Mouse (Mus musculus) gastrocnemius, postnatal 10 days (tissue): ENCODE measurements at regions not wholly inside any gene's neighbourhood (a gene's known extent, or its start where the extent isn't known, plus 50 kb on each side); places are given as distances from the start of the nearest gene placed in this dataset.
"Not testable (repeated sequence)": the region's sequence is repeated elsewhere in the genome, so short reads cannot be mapped to it uniquely, and the experiment has no call there.

Experiments
- DNase-seq: peaks from one replicate; pipeline ENCODE4 v3.0.0; 2021; ENCODE audit warnings: mixed read lengths

DNA sequence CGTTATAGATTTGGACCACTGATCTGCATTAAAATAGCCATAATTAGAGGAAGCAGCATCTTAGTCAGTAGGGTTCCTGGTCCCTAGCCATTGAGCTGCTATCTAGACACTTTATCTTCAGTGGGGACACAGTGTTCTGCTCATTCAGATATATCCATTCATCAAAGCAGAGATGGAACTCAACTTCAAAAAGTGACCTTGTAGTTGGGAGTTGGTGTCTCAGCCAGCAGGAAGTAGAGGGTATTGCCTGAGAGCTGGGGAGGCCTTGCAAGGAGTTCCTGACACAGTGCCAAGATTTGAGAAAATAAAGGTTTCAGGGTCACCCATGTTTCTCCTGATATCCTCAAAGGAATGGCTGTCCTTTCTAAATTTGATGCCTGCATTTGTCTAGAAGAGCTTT lies 304.7 kb upstream of the Shh start:
- DNase-seq: no peak

DNA sequence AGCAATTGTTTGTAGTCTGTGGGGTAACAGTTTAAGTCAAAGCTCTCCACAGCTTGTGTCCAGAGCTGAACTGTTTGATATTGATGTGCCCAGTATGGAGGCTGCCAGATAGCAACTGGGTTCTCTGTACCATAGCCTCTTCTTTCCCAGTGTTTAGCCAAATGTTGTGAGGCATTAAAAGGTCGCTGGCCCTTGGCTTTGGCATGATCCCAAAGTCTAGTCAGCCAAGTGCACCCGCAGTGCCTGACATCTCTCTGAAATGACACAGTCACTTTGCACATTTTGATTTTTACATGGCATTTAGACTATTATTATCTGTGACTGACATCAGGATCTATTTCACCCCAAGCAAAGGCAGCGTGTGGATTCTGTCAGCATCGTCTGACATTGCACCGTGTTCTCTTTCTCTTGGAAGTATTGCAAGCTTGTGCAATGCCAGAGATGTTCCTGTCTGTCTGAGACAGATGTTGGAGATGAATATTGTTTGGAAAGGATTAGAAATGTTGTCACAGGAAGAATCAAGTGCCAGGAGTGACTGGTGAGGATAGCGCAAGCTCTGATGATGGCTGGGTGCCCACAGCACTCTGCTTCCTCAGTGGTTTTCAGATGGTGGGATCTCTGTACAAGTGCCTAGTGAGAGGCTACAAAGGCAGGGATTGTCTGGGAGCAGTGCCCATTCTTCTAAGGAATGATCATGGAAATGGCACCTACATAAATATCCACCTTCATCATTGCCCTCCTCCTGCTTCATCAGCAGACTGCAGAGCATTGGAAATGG lies 289.3 kb upstream of the Shh start:
- no peak for DNase-seq

DNA sequence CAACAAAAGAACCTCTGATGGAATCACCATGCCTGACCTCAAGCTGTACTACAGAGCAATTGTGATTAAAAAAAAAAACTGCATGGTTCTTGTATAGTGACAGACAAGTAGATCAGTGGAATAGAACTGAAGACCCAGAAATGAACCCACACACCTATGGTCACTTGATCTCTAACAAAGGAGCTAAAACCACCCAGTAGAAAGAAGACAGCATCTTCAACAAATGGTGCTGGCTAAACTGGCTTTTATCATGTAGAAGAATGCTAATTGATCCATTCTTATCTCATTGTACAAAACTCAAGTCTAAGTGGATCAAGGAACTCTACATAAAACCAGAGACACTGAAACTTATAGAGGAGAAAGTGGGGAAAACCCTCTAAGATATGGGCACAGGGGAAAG lies 284.8 kb upstream of the Shh start:
- not testable (repeated sequence) for DNase-seq

DNA sequence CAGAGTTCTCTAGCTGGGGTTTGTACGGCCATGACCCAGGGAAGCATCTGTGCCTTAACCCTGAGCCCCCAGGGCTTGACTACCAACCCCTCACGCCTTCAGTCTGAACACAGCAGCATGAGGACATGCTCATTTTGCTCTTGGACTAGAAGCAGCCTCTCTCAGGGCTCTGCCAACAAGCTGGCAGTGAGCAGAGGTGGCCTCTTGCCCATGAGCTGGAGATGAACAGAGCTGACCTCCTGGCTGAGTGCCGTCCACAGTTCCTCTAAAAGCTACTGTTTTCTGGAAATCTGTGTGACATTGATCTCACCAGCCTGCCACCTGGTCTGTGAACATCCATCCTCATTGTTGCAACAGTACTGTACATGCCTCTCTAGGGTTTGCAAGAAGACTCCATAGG lies 267.7 kb upstream of the Shh start:
- DNase-seq: peak; percentile 13

DNA sequence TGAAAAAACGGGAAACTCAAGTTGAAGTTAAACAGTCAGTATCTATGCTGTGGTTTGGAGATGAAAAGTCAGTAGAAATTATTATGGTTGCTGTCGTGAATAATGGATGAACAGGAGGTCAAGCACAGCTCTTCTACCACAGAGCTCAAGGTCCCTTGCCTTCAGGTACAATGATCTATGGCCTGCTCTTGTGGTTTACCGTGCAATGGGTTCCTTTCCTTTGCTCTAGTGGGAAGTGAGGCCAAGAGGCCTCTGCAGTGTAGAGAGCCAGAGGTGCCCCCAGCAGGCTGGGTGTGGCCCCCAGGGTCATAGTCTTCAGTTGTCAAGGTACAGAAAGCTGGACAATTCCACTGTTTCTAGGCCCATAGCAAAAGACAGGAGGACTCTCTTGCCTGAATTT lies 255.0 kb upstream of the Shh start:
- DNase-seq: no peak

DNA sequence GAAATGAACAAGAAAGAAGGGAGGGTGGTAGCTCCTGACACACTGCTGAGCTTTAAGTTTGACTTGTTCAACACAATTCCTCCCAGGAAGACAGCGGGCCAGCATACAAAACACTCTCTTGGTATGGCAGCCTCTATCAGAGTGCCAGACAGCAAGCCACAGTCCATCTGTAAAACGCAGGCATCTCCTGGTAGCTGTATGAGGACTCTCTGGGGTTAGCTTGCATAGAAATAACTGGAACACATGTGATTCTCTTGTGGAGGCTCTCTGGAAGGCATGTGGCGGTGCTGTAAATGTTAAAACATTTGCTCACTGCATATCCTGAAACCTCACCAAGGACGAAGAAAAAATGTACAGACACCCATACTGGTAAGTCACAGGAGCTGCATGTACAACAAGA lies 247.9 kb upstream of the Shh start:
- DNase-seq: no peak

DNA sequence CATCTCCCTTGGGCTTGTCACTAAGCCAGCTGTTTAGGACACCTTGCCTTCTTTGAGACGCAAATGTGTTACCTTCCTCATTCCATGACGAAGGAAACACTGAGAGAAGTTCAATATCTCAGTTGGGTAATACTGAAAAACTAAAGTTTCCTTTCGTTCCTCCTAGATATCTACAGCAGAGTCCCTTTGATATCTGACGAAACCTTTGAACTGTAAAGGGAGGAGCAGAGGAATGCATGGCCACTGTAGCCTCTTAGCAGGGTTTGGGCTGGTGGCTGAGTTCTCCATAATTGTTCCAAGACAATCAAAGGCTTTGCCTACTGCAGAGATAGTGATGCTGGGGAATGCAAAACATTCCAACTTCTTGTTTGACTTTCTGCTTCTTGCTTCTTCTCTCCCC lies 243.5 kb upstream of the Shh start:
- no peak for DNase-seq

DNA sequence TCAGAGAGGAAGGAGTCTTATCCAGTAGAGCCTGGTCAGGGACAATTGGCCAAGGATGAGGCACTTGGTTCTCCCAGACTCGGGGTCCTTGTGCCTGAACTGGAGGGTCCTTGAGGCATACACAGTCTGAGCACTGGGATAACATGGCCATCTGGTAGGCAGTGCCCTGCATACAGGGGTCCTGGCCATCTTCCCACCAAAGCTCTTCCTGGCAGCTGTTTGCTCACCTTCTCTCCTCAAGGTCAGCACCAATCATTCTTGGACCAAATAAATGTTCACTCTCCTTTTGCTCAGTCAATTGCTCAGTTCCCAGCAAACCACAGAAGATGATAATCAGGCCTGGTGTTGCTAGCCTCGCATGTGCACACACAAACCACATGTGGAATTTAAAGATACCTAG lies 242.6 kb upstream of the Shh start:
- no peak for DNase-seq

DNA sequence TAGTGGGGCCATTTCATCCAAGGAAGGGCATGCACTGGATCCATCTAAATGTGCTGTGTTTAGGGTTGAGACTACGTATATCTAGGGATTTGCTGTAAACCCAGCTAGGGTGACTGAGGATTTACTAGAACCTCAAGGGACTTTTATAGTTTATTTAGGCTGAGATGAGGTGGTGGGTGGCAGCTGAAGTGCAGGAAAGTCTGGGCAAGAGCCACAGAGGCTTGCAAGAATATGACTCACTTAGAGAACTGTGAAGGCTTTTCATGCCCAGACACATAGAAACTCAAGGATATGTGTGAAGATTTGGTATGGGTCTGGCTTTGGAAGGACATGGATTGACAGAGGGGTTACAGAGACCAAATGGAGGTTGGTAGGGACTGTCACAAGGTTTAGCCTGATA lies 237.3 kb upstream of the Shh start:
- DNase-seq: no peak

DNA sequence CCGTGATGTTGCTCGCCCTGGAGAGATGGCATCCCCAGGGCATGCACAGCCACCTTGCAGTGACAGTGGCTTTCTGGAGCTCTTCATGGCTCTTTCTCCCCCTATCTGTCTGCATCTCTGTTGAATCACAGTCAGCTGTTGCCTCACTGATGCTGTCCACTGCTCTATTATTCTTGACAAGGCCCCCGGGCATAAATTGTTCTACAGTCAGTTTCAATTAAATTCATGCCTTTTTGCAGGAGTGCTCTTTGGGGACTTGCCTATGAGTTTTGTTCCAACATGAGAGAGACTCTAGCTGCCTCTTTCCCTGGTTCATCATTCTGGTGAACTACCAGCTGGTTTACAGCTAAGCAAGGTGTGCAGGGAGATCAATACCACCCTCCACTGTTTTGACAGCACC lies 229.9 kb upstream of the Shh start:
- DNase-seq: no peak

DNA sequence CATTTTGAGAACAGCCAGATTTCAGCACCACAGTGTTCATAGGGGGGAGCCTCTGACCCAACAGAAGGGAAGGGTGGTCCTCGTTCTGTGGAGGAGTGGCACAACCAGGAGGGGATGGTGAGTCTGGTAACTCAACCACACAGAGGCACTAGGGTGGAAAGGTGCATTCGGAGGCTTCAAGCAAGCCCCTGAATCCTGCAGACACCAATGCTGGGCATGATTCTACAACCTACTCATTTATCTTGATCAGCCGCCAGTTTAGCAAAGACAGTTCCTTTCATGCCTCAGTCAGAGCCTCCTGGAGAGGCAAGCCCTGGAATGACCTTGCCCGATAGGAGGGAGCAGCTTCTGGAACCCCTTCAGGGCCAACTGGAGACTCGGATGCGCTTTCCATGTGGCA lies 223.1 kb upstream of the Shh start:
- DNase-seq: no peak

DNA sequence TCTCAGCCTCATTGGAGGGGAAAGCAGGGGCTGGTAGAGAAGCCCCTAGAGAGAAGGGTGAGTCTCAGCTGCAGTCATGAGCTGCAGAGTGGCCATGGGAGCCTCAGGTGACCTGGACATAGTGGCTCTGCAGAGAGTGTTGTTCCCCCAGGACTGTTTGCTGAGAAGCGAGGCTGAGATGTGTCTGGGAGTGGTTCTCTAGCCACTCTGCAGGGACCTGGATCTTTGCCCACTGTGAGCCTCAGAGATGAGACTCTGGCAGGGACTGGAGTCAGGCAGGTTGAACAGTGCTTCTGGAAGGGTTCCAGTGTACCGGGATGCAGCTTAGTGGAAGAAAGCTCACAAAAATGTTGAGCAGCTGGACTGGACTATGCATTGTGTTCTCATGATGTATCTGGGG lies 222.6 kb upstream of the Shh start:
- DNase-seq: no peak

DNA sequence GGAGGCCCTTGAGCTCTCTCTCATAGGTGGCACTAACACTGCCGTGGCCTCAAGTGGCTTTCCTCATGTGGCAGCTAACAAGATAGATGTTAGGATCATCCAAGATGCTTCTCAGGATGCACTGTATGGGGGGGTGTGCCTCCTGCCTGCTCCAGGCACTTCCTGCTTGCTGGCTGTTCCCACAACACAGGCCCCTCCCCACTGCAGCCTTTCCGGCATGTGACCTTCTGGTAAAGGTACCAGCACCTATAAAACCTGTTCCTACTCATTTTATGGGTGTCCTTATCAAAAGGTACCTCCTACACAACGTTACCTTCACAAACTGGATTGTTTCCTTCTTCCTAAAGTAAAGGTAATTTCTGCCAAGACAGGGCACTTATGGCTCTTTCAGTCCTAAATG lies 222.1 kb upstream of the Shh start:
- no peak for DNase-seq

DNA sequence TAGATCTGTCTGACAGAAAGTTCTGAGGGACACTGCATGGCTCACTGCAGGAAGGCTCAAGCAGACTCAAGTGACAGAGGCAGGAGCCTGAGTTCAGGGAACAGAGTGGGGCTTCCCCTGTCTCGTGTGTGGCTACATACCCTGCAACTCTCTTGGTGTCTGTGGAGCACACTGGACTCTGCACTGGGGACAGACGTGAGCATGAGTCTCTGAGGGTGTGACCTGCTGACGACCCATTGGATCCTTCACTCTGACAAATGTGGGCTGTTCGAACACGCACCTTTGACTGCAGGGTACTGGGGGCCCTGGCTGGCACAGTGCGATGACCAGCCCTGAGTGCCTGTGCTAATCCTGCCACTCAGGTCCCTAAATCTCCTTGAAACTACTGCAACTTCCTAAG lies 215.8 kb upstream of the Shh start:
- DNase-seq: no peak

DNA sequence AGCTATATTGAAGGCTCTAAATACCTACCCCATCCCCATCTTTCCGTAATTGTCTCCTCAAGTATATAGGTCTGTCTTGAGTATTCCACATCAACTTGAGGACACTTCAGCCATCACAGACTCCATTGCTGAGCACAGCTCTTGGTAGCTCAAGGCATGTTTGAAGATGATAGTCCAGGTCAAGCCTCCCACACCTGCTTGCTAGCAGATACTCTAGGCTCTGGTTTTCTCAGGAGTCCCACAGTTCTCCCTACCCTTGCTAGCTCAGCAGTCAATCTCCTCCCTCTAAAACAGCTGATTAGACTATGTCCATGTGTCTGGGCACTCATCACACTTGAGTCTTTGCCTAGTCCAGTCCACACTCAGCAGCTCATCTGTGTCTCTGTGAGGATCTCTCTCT lies 213.3 kb upstream of the Shh start:
- no peak for DNase-seq

DNA sequence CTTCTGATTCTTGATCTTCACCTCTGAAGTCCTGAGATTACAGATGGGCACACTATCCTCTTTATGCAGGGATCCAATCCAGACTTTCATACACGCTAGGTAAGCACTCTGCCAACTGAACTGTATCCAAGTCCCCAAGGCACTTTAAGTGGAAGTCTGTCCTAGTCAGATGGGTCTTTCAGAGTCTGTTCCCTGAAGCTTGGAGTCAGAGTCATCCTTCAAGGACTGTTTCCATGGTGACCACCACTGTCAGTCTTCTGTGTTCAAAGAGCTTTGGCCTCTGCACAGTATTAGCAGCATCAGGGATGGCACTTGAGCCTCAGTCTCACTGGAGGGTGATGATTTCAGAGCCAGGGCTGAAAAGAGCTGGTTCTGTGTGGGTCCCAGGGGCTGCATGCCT lies 212.7 kb upstream of the Shh start:
- no peak for DNase-seq

DNA sequence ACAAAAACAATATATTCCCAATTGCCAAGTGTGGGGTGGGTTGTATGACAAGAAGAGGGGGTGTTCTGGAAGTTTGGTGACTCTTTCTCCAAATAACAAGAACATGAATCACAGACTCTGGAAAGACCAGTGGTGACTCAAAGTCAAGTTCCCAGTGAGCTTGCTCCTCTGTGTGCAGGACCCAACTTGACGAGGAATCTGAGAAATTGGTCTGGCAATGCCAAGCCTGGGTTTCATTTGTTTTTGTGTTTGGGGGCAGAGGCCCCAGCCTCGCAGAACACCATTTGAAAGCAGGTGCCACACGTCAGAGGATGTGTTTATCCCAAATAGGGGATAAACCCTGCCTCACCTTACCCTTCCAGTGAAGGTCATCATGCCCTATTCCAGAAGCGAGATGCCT lies 163.1 kb upstream of the Shh start:
- no peak for DNase-seq

DNA sequence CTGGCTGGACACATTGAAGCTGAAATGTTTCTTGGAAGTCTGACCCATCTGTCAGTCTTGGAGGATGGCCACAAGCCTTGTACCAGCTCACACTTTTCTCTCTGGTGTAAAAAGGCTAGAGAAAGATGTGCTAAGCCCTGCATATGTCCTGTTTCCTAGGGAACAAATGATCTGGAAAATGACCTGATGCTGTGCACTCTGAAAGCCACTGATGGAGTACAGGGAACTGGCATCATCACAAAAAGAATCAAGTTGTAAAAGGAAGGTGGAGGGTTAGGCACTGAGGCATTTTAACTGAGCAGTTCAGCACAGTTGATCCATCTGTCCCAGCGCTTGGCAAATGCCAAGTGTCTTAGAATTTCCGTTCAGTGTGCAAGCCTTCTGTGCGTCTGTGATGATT lies 144.8 kb upstream of the Shh start:
- no peak for DNase-seq

DNA sequence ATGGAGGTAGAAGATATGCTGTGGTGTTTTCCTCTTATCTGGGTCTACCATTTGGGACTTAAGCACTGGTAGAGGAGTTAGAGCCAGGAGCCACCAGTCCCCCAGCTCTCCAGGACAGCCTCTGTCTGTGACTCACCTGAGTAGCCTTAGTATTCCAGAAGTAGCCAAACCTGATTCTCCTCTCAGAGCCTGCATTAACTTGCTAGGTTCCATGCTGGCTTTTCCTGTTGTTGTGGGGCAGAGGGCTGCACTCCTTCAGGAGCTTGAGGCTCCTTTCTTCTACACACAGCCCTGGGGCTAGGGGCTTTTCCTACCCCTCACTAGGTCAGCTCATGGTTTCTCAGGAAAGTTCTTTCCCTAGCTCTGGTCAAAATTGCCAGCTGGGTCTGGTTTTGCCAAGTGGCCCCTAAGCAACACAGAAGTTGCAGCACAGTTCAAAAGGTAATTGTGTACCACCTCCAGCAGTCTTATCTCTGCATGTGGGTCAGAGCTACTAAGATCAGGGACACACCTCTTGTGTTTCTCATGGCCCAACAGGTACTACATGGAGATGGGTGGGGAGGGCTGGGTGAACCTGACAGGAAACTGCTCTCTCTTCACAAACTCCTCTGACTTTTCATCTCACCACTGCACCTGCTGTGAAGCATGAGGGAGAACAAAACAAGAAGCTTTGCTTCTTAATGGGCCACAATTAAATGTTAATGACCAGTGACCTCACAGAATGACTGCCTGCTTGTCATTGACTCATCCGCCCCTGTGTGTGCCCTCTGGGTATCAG lies 129.7 kb upstream of the Shh start:
- DNase-seq: no peak

DNA sequence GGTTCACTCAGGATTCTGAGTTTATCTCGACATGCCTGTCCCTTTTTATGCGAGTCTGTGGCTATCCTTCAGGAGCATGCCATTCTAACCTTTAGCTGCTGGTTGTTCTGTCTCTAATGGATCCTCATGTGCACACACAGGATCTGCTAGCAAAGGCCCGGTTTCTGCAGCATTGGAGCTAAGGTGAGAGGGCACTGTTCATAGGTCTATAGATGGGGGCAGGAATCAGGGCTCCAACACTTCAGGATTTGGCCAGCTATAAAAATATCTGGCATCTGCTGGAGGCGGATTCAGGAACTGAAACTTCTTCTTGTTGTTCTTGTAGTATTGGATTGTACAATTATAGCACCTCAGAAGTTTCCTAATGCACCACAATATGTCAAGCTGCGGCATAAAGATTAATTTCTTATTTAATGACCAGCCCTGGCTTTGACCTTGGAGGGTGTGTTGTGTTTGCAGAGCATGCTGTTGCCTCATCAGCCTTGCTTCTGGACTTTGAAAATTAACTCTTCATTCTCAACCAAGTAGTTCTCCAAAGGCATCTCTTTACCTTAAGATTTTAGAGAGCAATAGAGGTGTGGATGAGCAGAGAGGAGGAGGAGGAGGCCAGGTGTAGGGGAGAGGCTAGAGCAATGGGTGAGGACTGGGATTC lies 104.4 kb upstream of the Shh start:
- no peak for DNase-seq

DNA sequence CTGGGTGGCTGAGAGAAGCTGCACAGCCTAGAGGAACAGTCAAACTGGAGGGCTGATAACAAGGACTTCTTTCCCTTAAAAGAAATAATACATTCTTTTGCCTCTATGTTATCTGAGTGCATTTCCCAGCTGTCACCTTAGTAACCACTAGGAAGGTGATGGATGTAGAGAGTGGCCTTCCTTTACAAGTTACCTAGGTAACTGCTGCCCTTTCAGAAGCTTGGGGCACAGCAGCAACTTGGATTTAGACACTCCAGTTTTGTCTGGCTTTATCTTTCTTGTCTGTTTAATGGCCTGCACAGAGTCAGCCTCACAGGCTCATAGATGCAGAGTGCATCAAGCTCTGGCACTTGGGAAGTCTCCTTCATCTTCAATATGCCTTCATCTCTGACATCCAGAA lies 101.4 kb upstream of the Shh start:
- DNase-seq: no peak

DNA sequence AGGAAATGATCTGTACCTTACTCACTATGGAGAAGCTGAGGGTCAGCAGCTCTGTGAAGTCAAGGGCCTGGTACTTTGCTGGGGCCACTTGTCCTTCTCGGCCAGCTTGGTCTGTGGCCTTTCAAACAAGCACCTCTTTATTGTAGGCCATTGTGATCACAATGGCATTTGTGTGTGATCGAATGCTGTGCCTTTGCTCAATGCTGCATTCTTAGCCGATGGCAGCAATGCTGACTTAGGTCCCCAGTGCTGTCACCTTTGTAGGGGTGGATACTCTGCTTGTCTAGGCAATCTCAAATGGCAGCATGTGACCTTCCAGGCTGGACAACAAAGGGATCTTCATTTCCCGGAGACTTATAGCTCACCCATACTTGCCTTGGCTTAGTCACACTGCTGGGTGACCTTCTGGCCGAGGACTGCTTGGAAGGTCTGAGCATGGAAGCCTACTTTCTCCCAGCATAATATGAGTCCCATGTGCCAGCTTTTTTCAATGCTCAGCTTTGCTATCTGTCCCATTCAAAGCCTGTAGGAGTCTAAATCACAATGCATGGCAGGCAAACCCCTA lies 100.4 kb upstream of the Shh start:
- no peak for DNase-seq

DNA sequence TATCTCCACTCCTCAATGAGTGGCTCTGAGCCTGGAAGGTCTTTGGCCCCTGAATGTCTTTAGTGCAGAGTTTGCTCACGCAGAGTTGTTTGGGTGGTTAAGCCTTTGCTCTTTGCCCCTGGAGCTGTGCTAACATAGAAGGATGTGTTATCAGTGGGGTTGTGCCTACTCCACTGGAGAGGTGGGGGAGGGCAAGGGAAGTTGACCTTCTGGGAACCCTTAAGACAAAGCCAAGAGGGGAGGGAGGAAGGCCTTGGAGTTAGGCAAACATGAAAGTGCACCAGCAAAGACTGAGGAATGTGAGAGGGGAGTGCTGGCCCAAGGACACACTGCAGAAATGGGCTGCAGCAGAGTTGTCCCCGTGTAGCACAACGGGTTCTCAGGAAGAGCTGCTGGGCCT lies 96.3 kb upstream of the Shh start:
- DNase-seq: no peak
